Mouse (Mus musculus): ENCODE measurements at regions not wholly inside any gene's neighbourhood (a gene's known extent, or its start where the extent isn't known, plus 50 kb on each side); places are given as distances from the start of the nearest gene placed in this dataset.
A peak's percentile ranks its signal among the peaks of the same experiment; 100 is the strongest.

DNA sequence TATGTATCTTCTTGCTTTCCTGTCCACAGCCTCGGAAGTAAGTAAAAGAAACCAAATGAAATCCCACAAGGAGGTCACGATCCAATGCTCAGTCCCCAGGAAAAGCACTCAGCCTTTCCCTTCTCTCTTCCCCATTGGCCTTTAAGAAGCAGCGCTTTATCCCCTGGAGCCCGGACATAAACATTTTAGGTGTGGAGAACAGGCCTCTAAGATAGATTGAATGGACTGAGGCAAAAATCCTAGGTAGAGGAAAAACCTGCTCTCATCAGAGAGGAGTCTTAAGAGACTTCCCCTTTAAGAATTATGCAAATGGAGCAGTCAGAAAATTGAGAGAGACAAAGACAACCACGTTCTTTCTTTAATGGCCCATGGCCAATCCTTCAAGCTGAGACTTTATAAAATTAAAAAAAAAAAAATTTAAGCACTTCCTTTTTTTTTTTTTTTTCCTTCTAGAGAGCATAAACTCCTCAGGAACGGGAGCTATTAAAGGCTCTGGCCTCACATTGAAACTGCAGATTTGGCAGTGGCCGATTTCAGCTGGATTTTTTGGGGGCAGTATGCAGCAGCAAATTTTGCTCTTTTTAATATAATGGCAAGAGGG, 1020.5 kb downstream of the 9330182O14Rik start:
- no peak for DNase-seq (ENCODE audit: extremely low read depth, insufficient read length, low spot score)

DNA sequence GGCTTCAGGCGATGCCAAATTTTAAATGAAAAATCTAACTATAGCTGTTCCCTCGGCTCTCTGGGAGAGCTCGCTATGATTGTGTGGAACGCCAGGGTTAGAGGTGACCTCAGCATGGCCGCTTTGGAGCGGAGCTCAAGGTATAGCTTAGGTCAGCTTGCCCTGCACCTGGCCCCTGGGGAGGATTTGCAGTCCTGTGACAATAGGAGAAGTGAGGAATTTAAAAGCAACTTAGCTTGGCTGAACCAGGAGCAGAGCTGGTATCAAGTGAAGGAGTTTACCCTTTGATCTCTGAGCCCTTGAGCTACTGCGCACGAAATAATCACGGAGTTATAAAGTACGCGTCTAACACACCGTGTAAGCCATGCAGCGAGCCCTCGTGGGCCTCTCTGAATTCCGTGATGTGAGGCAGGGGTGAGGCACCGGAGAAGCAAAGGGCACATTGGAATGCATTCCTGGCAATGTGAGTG, 1021.0 kb downstream of the 9330182O14Rik start:
- no peak for DNase-seq (ENCODE audit: extremely low read depth, insufficient read length, low spot score)

DNA sequence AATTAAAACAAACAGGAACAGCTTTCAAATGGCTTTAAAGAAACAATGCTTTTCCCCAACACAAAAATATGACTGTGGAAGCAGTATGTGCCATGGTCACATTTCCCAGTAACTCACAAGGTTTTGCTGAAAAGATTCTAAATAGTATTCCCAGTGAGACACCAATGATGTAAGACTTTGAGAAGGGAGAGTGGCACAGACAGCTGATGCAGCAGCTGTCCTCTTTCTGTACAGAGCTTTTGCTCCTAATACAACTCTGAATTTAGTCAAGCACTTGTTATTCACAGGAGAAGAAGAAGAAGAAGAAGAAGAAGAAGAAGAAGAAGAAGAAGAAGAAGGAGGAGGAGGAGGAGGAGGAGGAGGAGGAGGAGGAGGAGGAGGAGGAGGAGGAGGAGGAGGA, 1023.6 kb downstream of the 9330182O14Rik start:
- no peak for DNase-seq (ENCODE audit: extremely low read depth, insufficient read length, low spot score)

DNA sequence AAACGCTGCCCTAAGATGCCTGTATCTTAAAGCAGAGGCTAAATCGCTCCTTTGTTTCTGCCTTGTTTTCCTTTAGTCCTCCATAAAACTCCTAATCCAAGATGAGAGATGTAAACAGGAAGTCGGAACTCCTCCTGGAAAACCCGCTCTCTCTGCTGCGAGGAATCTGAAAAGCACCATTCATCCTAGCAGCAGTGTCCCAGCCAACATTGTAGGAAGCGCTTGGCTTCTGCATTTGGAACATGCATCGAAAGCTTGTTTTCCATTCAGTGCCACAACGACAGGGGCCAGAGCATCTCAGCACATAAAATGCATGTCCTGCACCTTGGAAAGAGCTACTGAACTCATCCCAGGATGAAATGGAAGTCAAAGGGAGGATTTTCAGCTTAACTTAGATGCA, 1028.1 kb downstream of the 9330182O14Rik start:
- no peak for DNase-seq (ENCODE audit: extremely low read depth, insufficient read length, low spot score)

DNA sequence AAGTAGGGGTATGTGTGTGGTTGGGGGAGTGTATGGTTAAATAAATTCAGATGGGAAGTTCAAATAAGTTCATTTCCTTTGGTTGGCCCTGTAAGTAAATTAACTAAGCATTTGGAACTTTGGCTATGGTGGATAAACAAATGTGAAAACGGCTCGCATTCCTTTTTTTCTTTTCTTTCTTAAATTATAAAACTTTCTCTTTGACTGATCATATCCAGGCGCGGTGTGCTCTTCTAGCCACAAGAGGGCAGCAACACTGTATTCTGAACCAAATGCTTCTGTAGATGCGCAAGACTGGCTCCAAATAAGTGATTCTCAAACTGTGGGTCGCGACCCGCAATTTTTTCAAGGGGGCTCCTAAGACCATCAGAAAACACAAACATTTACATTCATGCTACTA, 1028.6 kb downstream of the 9330182O14Rik start:
- no peak for DNase-seq (ENCODE audit: extremely low read depth, insufficient read length, low spot score)

DNA sequence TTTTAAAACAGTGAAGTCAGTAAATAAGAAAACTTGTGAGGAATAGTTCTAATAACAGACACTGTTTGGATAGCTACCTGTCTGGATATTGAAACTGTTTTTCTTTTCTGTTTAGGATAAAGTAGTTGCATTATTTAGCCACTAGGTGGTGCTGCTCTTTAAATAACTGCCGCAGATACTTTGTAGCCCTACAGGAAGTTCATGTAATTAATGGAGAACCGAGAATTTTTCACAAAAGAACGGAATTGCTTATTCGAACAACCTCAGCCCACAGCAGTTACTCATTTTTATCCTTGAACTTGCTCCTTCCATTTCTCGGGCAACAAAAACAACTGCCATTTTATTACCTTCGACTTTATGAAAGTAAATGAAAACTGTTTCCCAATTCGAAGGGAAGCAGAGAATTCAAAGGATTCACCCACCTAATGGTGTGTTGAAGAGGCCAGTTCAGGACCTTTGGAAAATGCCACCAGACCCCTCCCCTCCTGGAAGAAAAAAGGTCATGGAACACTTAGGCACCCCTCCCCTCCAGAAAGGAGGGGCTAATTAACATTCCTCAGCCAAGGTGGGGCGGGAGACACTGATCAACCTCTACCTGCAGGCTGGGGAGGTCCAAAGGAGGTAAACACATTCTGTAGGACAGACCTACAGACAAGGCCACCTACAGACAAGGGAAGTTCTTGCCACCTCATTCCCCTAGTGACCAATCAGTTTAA, 1029.6 kb downstream of the 9330182O14Rik start:
- peak; percentile 42 for DNase-seq (ENCODE audit: extremely low read depth, insufficient read length, low spot score)

DNA sequence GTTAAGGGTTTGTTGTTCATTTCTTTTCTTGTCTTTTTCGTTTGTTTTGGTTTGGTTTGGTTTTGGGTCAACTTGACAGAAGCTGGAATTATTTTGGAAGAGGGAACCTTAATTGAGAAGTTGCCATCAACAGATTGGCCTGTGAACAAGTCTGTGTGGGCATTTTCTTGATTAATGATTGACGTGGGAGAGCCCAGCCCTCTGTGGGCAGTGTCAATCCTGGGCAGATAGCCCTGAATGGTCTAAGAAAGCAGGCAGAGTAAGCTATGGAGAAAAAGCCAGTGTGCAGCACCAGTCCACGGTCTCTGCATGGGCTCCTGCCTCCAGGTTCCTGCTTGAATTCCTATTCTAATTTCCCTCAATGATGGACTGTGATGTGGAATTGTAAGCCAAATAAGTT, 1031.4 kb downstream of the 9330182O14Rik start:
- DNase-seq (ENCODE audit: extremely low read depth, insufficient read length, low spot score), result no peak

DNA sequence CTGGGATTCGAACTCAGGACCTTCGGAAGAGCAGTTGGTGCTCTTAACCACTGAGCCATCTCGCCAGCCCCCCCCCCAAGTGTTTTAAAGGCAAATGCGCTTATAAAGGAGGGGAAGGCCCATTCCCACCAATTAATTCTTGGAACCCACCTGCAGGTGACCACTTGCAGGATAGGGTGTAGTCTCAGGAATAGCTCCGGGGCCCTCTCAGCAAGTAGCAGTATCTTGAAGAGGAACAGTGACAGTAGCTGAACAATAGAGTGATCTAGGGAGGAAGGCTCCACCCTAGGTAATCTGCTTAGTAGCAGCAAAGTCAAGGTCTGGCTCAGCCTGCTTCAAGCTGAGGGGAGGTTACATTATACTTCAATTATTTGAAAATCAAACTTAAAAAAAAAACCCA, 1056.6 kb downstream of the 9330182O14Rik start:
- no peak for DNase-seq (ENCODE audit: extremely low read depth, insufficient read length, low spot score)

DNA sequence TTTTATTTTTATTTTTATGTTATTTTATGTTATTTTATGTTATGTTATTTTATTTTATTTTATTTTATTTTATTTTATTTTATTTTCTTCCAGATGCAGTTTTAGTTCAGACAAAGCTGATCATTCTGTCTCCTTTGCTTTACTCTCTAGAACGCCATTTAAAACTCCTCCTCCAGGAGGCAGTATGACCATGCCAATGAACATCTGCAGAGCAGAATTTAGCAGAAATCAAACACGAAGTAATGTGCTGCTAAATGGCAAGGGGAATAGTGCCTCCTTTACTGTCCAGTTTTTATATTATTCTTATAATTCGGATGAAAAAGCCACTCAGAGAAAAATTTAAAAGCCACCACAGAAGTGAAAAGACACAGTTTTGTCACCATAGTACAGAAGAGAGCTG, 1059.1 kb downstream of the 9330182O14Rik start:
- DNase-seq (ENCODE audit: extremely low read depth, insufficient read length, low spot score), result no peak

DNA sequence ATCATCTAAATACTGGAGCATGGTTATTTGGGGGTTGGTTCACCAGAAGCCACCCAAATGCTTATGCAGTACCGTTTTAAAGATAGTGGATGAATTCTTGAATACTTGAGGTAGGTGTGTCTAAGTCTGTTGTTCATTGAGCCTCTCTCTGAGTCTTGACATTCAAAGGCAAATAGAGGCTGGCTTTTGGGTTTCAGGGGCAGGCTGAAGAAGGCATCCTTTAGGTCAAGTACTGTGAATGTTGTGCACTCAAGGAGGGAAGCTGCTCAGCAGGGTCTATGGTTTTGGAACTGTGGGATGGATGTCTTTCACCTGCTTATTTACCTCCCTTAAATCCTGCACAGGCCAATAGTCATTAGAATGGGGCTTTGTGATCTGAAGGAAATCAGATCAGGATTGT, 1089.6 kb downstream of the 9330182O14Rik start:
- no peak for DNase-seq (ENCODE audit: extremely low read depth, insufficient read length, low spot score)

DNA sequence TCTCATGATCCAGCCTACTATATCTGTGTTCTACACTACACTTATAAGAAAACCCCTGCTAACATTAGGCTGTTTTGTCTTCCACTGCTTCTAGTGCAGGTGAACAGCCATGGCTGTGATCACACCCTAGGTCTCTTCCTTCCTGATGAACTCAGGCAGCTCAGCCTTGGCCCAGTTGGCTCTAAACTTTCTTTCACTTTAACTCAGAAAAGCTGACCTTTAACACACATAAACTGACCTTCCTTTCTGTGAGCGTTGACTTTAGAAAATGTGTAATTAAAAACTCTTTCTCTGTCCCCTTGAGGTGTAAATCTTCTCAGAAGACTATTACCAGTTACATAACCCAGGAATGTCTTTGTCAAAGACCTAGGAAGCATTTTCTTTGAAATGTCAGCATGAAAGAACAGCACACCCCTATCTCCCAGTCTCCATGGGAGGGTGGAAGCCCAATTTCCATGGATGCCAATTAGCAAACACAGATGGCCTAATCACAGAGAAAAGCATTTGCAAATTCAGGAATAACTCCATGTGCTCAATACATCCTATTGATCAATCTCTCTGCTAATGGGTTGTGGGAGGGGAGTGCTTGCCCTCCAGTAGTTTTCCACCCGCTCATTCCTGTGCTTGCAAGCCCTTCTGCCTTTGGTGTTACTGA, 1098.4 kb downstream of the 9330182O14Rik start:
- DNase-seq (ENCODE audit: extremely low read depth, insufficient read length, low spot score), result no peak
